Mouse (Mus musculus) C2C12 (cell line): ENCODE measurements around the gene Slc9a3r2. TPM values are rescaled to one million over a fixed set of nuclear protein-coding genes. Genes with fewer than 3 reads are reported as not detected.

Experiments used
- H3K27me3 ChIP-seq: one replicate; pipeline ENCODE4 v1.6.1; 2011; ENCODE audit not compliant: control insufficient read depth, insufficient read depth, insufficient read length
- H3K36me3 ChIP-seq: one replicate; pipeline ENCODE4 v1.6.1; 2011; ENCODE audit not compliant: control insufficient read depth, insufficient read depth
- H3K4me3 ChIP-seq: one replicate; pipeline ENCODE4 v1.5.1; 2011; ENCODE audit warnings: mild to moderate bottlenecking, control low read depth; ENCODE audit not compliant: poor library complexity, insufficient read depth, severe bottlenecking
- H3K79me2 ChIP-seq: one replicate; pipeline ENCODE4 v1.6.1; 2011; ENCODE audit not compliant: control insufficient read depth, insufficient read depth
- H3K79me3 ChIP-seq: one replicate; pipeline ENCODE4 v1.6.1; 2011; ENCODE audit warnings: low read depth, control low read depth
- H3ac ChIP-seq: one replicate; pipeline ENCODE3; 2011; ENCODE audit warnings: low read depth; ENCODE audit not compliant: control insufficient read depth, insufficient read length
- CEBPB ChIP-seq: IDR thresholded peaks from one replicate; pipeline ENCODE4 v1.6.1; 2011; ENCODE audit warnings: low read depth, mild to moderate bottlenecking, control low read depth, moderate library complexity
- CTCF ChIP-seq: IDR thresholded peaks from one replicate; pipeline ENCODE4 v1.5.1; 2011; ENCODE audit not compliant: control insufficient read depth, insufficient read depth, insufficient read length
- FOSL1 ChIP-seq: IDR thresholded peaks from one replicate; pipeline ENCODE4 v1.8.0; 2011; ENCODE audit warnings: mild to moderate bottlenecking, low read length; ENCODE audit not compliant: poor library complexity, insufficient read depth, severe bottlenecking
- MAX ChIP-seq: IDR thresholded peaks from one replicate; pipeline ENCODE4 v1.6.1; 2011; ENCODE audit warnings: mild to moderate bottlenecking, control low read depth
- MYOD1 ChIP-seq: IDR thresholded peaks from one replicate; pipeline ENCODE4 v1.6.1; 2011; ENCODE audit warnings: low read depth; ENCODE audit not compliant: control insufficient read depth, insufficient read length
- MYOG ChIP-seq: IDR thresholded peaks from one replicate; pipeline ENCODE4 v1.6.1; 2011; ENCODE audit not compliant: control insufficient read depth, insufficient read length; ENCODE audit errors: extremely low read depth
- USF1 ChIP-seq: IDR thresholded peaks from one replicate; pipeline ENCODE4 v1.6.1; 2011; ENCODE audit warnings: low read depth, mild to moderate bottlenecking, control low read depth, moderate library complexity
- polyA plus RNA-seq: library from polyadenylated mRNA; unstranded; fragments of >200 nt; fragmentation: generic; extraction: Trizol; gene quantifications from one replicate; pipeline ENCODE4 v1.2.1, GENCODE M21; 2012; ENCODE audit warnings: missing spikeins

Slc9a3r2 gene
- polyA plus RNA-seq, 1 experiment = 10.0 TPM

GRCm38 (mm10) chr17:24604557-24604956 lies 45.6 kb downstream of the Slc9a3r2 start:
- Histone ChIP-seq H3K36me3 (peaks cover 24% of the 10 kb centered on the region), H3K4me3 (no peak overlapping the region), H3K79me2 (no peaks in the 10 kb centered on the region), H3ac (no peak overlapping the region), H3K79me3 (no peaks in the 10 kb centered on the region), H3K27me3 (no peaks in the 10 kb centered on the region)
- TF ChIP-seq MYOG = no peak
- no peak for TF ChIP-seq CEBPB
- TF ChIP-seq USF1 = no peak
- TF ChIP-seq MAX = no peak
- no peak for TF ChIP-seq CTCF
- no peak for TF ChIP-seq MYOD1

- H3K79me2 ChIP-seq = no peaks in the 10 kb centered on the region
- peaks cover 26% of the 10 kb centered on the region for H3K36me3 ChIP-seq
- no peaks in the 10 kb centered on the region for H3K27me3 ChIP-seq
- no peak overlapping the region for H3ac ChIP-seq
- H3K4me3 ChIP-seq = no peak overlapping the region
- TF ChIP-seq USF1 = no peak
- no peak for TF ChIP-seq MAX
- no peak for TF ChIP-seq MYOG
- no peak for TF ChIP-seq CTCF
- no peak for TF ChIP-seq CEBPB
- TF ChIP-seq MYOD1 = no peak
- TF ChIP-seq FOSL1 = no peak
- H3K79me3 ChIP-seq = no peaks in the 10 kb centered on the region
These were observed 46.2 kb downstream of the Slc9a3r2 start for GRCm38 (mm10) chr17:24603961-24604360.

- Histone ChIP-seq H3K79me3 (no peaks in the 10 kb centered on the region), H3ac (no peak overlapping the region), H3K27me3 (no peaks in the 10 kb centered on the region), H3K79me2 (no peaks in the 10 kb centered on the region), H3K36me3 (peaks cover 45% of the 10 kb centered on the region), H3K4me3 (no peak overlapping the region)
- TF ChIP-seq CTCF = no peak
- no peak for TF ChIP-seq CEBPB
- no peak for TF ChIP-seq MYOG
- TF ChIP-seq FOSL1 = no peak
- no peak for TF ChIP-seq USF1
These were observed 49.6 kb downstream of the Slc9a3r2 start for GRCm38 (mm10) chr17:24600502-24600901.

GRCm38 (mm10) chr17:24597989-24598388 lies 52.1 kb downstream of the Slc9a3r2 start:
- H3K79me2 ChIP-seq = no peaks in the 10 kb centered on the region

GRCm38 (mm10) chr17:24596471-24597183 lies 53.5 kb downstream of the Slc9a3r2 start:
- Histone ChIP-seq H3K79me3 (no peaks in the 10 kb centered on the region), H3K4me3 (no peak overlapping the region), H3ac (no peak overlapping the region), H3K79me2 (no peaks in the 10 kb centered on the region), H3K36me3 (peaks cover 63% of the 10 kb centered on the region), H3K27me3 (no peaks in the 10 kb centered on the region)
- no peak for TF ChIP-seq USF1
- TF ChIP-seq MYOG = no peak
- TF ChIP-seq CEBPB = no peak
- TF ChIP-seq MAX = no peak
- no peak for TF ChIP-seq FOSL1
- TF ChIP-seq MYOD1 = no peak
- TF ChIP-seq CTCF = no peak

More at GRCm38 (mm10) chr17:24597989-24598388, 52.1 kb downstream of the Slc9a3r2 start:
- no peak overlapping the region for H3K4me3 ChIP-seq
- TF ChIP-seq MAX = no peak
- no peak for TF ChIP-seq MYOD1
- no peaks in the 10 kb centered on the region for H3K27me3 ChIP-seq
- H3K36me3 ChIP-seq = peaks cover 59% of the 10 kb centered on the region
- no peaks in the 10 kb centered on the region for H3K79me3 ChIP-seq
- H3ac ChIP-seq = no peak overlapping the region

- no peak overlapping the region for H3K4me3 ChIP-seq
- no peaks in the 10 kb centered on the region for H3K27me3 ChIP-seq
- TF ChIP-seq USF1 = no peak
- TF ChIP-seq MAX = no peak
- no peak for TF ChIP-seq MYOG
- TF ChIP-seq CEBPB = no peak
- no peak for TF ChIP-seq FOSL1
- no peak for TF ChIP-seq MYOD1
- TF ChIP-seq CTCF = no peak
- peaks cover 63% of the 10 kb centered on the region for H3K36me3 ChIP-seq
- no peaks in the 10 kb centered on the region for H3K79me2 ChIP-seq
- no peaks in the 10 kb centered on the region for H3K79me3 ChIP-seq
- no peak overlapping the region for H3ac ChIP-seq
These were observed 54.1 kb downstream of the Slc9a3r2 start for GRCm38 (mm10) chr17:24596073-24596466.
